Mouse (Mus musculus): ENCODE measurements around the gene Exoc3l2. TPM values are rescaled to one million over a fixed set of nuclear protein-coding genes. Genes with fewer than 3 reads are reported as not detected.

The Exoc3l2 gene
- polyA plus RNA-seq, 2 experiments, result 0.48 to 1.7 TPM

DNA sequence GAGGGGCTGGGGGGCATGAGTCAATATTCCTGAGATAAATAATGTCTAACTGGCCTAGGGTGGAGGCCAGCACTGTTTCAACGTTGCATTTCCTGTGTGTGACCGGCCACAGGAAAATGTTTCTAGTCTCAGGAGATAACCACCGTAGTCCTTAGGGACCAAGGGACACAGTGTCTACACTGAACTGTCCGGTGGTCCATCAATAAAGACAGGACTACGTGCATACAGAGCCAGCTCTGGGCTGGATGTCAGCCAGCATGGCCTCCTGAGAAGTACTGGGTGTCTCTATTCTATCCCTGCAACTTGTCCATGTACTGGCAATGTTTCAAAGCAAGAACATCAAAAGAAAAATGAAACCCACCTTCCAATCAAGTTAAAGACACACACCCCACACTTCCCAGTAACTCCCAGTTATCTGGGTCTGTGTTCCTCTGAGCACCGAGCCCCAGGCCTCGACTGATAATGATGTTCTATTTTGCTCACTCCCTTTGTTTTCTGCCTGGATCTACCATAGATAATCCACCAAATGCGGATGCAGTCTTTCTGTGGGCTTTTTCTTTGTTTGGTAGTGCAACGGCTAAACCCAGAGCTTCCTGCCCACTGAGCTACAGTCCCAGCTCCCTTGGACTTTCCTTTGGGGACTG lies 21.6 kb upstream of the Exoc3l2 start:
- 36% methylated on average over 9 of the region's 9 CpGs for WGBS (ENCODE audit: insufficient replicate concordance)
- H3K27ac ChIP-seq, result no peak overlapping the region

DNA sequence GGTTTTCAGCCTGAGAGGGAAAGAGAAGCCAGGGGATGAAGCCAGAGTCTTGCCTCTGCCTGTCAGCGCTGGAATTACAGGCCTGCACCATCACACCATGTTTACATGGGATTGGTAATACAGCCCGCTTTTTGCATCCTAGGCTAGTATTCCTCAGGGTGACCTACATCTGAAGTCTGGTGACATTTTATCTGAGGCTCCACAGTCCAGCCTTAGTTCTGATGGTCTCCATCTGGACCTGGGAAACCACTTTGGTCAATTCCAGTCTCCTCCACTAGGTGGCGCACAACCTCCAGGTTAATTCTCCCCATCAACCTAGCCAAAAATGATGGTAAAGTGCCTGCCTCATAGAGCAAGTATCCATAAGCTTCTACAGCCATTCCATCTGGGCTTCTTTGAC lies 19.8 kb upstream of the Exoc3l2 start:
- no peaks in the 10 kb centered on the region for H3K27me3 ChIP-seq (ENCODE audit: control insufficient read depth, insufficient read depth, low read length)
- no peak overlapping the region for H3K4me2 ChIP-seq (ENCODE audit: low read depth)
- 31% methylated on average over 3 of the region's 3 CpGs for WGBS (ENCODE audit: insufficient replicate concordance)
- H3K27ac ChIP-seq, result no peak overlapping the region
- H3K4me3 ChIP-seq (ENCODE audit: insufficient read depth in 1 of 2, low read depth in 2 of 2, low read length in 2 of 2), result no peak overlapping the region
- DNase-seq (ENCODE audit: low read depth in 3 of 3, low spot score in 3 of 3) (peak; percentile 39 to 45 (median 45)), ATAC-seq (ENCODE audit: insufficient read depth) (no peak)
- no peaks in the 10 kb centered on the region for H3K9me3 ChIP-seq (ENCODE audit: control insufficient read depth, low read length)
- 0 out of 4 replicates have a peak, but pooled peaks cover 0 to 2% of the 10 kb centered on the region in 2 experiments for H3K4me1 ChIP-seq (replicated peaks; ENCODE audit: control insufficient read depth in 2 of 2, insufficient read depth in 2 of 2, low read length in 1 of 2)
- H3K9ac ChIP-seq (replicated peaks), result no peak overlapping the region
- no peaks in the 10 kb centered on the region; the same call in 1 of the 2 replicates for H3K36me3 ChIP-seq (replicated peaks; ENCODE audit: control insufficient read depth, insufficient read depth, low read depth)
- peak; percentile 91 for TF ChIP-seq CTCF (IDR thresholded peaks at IDR 0.05; ENCODE audit: low read depth)
- no peak for TF ChIP-seq EP300 (IDR thresholded peaks at IDR 0.05; ENCODE audit: low read depth)

More for the DNA sequence above, 21.6 kb upstream of the Exoc3l2 start:
- no peak overlapping the region for H3K4me2 ChIP-seq (ENCODE audit: low read depth)
- H3K27me3 ChIP-seq (ENCODE audit: control insufficient read depth, insufficient read depth, low read length), result no peaks in the 10 kb centered on the region
- TF ChIP-seq EP300 (IDR thresholded peaks at IDR 0.05; ENCODE audit: low read depth), result no peak
- no peak for TF ChIP-seq CTCF (IDR thresholded peaks at IDR 0.05; ENCODE audit: low read depth)
- H3K4me3 ChIP-seq (ENCODE audit: insufficient read depth in 1 of 2, low read depth in 2 of 2, low read length in 2 of 2), result no peak overlapping the region
- DNase-seq (ENCODE audit: low read depth in 3 of 3, low spot score in 3 of 3) (no peak), ATAC-seq (ENCODE audit: insufficient read depth) (peak; percentile 47)
- no peaks in the 10 kb centered on the region for H3K9me3 ChIP-seq (ENCODE audit: control insufficient read depth, low read length)
- H3K36me3 ChIP-seq (replicated peaks; ENCODE audit: control insufficient read depth, insufficient read depth, low read depth), result no peaks in the 10 kb centered on the region; the same call in 1 of the 2 replicates
- 0 out of 4 replicates have a peak, but pooled peaks cover 0 to 2% of the 10 kb centered on the region in 2 experiments for H3K4me1 ChIP-seq (replicated peaks; ENCODE audit: control insufficient read depth in 2 of 2, insufficient read depth in 2 of 2, low read length in 1 of 2)
- H3K9ac ChIP-seq (replicated peaks), result no peak overlapping the region

DNA sequence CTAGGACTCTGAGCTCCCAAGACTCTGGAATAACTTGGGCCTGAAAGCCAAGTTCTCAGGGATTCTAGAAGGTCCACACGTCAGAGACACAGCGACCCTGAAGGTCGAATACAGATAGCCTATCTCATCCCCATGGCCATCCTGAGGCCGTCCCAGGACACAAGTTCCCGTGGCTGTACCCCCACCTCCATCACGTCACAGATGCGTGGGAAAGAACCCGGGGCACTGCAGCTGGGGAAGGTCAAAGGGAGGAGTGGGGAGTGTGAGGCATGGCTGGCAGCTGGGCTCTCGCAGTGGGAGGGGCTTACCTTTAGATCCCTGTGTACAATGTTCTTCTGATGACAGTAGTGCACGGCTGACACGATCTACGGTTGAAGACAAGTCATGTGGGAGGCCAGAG lies 18.3 kb upstream of the Exoc3l2 start:
- TF ChIP-seq CTCF (IDR thresholded peaks at IDR 0.05; ENCODE audit: low read depth) (no peak), EP300 (IDR thresholded peaks at IDR 0.05; ENCODE audit: low read depth) (no peak)
- Histone ChIP-seq H3K36me3 (replicated peaks; ENCODE audit: control insufficient read depth, insufficient read depth, low read depth) (no peaks in the 10 kb centered on the region; the same call in 1 of the 2 replicates), H3K4me1 (replicated peaks; ENCODE audit: control insufficient read depth in 2 of 2, insufficient read depth in 2 of 2, low read length in 1 of 2) (0 out of 4 replicates have a peak, but pooled peaks cover 0 to 2% of the 10 kb centered on the region in 2 experiments), H3K4me2 (ENCODE audit: low read depth) (no peak overlapping the region), H3K9ac (replicated peaks) (no peak overlapping the region), H3K27me3 (ENCODE audit: control insufficient read depth, insufficient read depth, low read length) (no peaks in the 10 kb centered on the region), H3K27ac (no peak overlapping the region), H3K4me3 (ENCODE audit: insufficient read depth in 1 of 2, low read depth in 2 of 2, low read length in 2 of 2) (no peak overlapping the region), H3K9me3 (ENCODE audit: control insufficient read depth, low read length) (no peaks in the 10 kb centered on the region)
- no peak for DNase-seq (ENCODE audit: low read depth in 3 of 3, low spot score in 3 of 3)
- WGBS (ENCODE audit: insufficient replicate concordance), result 72% methylated on average over 12 of the region's 12 CpGs
- ATAC-seq (ENCODE audit: insufficient read depth), result no peak

DNA sequence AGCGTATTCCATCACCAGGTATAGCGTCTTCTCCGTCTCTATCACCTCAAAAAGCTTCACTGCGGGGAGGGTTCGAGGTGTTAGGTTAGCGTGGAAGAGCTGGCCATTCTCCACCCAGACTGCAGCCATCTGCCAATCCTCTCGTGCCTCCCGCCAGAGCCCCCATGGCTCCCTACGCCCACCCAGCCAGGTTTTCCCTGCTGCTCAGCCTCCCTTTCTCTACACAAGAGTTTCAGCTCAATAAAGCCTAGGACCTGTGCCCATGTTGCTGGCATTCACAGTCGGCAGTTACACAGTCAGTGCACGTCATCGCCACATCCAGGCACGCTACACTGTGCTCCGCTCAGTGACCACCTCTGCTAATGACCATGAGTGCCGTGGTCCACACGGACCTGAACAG lies 15.4 kb upstream of the Exoc3l2 start:
- no peak overlapping the region for H3K9ac ChIP-seq (replicated peaks)
- no peaks in the 10 kb centered on the region; the same call in 1 of the 2 replicates for H3K36me3 ChIP-seq (replicated peaks; ENCODE audit: control insufficient read depth, insufficient read depth, low read depth)
- DNase-seq (ENCODE audit: low read depth in 3 of 3, low spot score in 3 of 3) (no peak), ATAC-seq (ENCODE audit: insufficient read depth) (no peak)
- no peaks in the 10 kb centered on the region for H3K4me1 ChIP-seq (replicated peaks; ENCODE audit: control insufficient read depth in 2 of 2, insufficient read depth in 2 of 2, low read length in 1 of 2)
- H3K4me2 ChIP-seq (ENCODE audit: low read depth), result no peak overlapping the region
- H3K4me3 ChIP-seq (ENCODE audit: insufficient read depth in 1 of 2, low read depth in 2 of 2, low read length in 2 of 2), result no peak overlapping the region
- WGBS (ENCODE audit: insufficient replicate concordance), result 81% methylated on average over 16 of the region's 16 CpGs
- no peaks in the 10 kb centered on the region for H3K27me3 ChIP-seq (ENCODE audit: control insufficient read depth, insufficient read depth, low read length)
- TF ChIP-seq CTCF (IDR thresholded peaks at IDR 0.05; ENCODE audit: low read depth) (no peak), EP300 (IDR thresholded peaks at IDR 0.05; ENCODE audit: low read depth) (no peak)
- no peak overlapping the region for H3K27ac ChIP-seq
- H3K9me3 ChIP-seq (ENCODE audit: control insufficient read depth, low read length), result no peaks in the 10 kb centered on the region

DNA sequence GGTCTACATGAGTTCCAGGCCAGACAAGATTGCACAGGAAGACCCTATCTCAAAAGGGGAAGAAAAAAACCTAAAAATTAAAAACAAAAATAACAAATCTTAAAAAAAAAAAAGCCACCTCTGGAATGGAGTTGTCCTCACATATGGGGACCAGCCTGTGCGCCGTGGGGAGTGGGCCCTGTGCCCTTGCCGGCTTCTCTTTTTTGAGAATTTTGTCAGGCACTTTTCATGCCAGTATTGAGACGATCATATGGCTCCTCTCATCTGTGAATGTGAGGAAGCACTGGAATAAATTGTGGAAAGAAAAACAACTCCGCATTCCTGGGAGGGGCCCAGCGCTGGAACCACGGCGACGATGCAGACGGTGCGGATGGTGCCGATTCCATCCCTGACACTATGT lies 14.0 kb upstream of the Exoc3l2 start:
- H3K27ac ChIP-seq, result no peak overlapping the region
- ATAC-seq (ENCODE audit: insufficient read depth) (no peak), DNase-seq (ENCODE audit: low read depth in 3 of 3, low spot score in 3 of 3) (no peak)
- no peak overlapping the region for H3K4me2 ChIP-seq (ENCODE audit: low read depth)
- H3K36me3 ChIP-seq (replicated peaks; ENCODE audit: control insufficient read depth, insufficient read depth, low read depth), result no peaks in the 10 kb centered on the region
- no peaks in the 10 kb centered on the region for H3K27me3 ChIP-seq (ENCODE audit: control insufficient read depth, insufficient read depth, low read length)
- H3K4me1 ChIP-seq (replicated peaks; ENCODE audit: control insufficient read depth in 2 of 2, insufficient read depth in 2 of 2, low read length in 1 of 2), result no peaks in the 10 kb centered on the region
- WGBS (ENCODE audit: insufficient replicate concordance), result 87% methylated on average over 12 of the region's 12 CpGs
- TF ChIP-seq EP300 (IDR thresholded peaks at IDR 0.05; ENCODE audit: low read depth) (no peak), CTCF (IDR thresholded peaks at IDR 0.05; ENCODE audit: low read depth) (no peak)
- no peaks in the 10 kb centered on the region for H3K9me3 ChIP-seq (ENCODE audit: control insufficient read depth, low read length)
- H3K4me3 ChIP-seq (ENCODE audit: insufficient read depth in 1 of 2, low read depth in 2 of 2, low read length in 2 of 2), result no peak overlapping the region
- no peak overlapping the region for H3K9ac ChIP-seq (replicated peaks)

Data from liver, embryonic 14.5 days (tissue).